Mouse (Mus musculus): ENCODE measurements around the gene Cdc42. TPM values are rescaled to one million over a fixed set of nuclear protein-coding genes. Genes with fewer than 3 reads are reported as not detected.

Gene Cdc42
- polyA plus RNA-seq, 1 experiment from 2014 or later = 722 TPM

DNA sequence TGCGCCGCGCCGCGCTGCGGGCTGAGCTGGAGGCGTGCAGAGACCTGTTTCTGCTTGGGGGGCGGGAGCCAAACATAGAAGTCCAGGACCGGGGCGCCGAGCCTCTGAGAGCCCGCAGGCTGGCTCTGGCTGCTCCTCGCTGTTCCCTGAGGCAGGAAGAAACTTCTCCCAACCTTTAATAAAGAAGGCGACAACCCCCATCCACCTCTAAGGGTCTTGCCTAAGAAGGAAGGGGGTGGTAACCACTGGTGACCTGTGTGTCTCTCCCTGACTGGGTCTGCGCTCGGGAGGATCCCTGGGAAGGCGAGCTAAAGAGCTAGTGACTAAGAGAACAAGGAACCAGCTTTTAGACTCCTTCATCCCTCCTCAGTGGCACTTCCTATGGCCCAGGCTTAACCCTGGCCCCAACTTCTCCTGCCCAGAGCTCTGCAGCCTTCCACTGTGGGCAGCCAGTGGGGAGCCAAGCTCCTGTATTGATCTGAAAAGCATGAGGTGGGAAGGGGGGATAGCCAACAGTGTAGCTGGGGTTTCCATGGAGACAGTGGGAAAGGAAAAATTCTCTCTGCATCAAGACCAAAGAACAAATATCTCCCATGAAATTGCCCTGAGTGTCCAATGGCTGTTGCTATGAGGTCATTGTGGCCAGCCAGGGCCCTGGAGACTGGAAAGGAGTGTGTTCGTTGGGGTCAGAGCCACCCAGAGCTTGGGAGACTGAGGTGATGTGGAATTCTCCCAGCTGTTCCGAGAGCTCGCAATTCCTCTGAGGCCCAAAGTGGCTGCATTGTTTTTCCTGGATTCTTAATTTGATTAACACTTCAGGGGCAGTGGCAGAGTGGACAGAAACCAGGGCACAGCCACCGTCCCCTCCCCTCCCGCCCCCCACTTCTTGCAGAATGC is 79.1 kb downstream of the Cdc42 start:
- peaks cover 39% of the 10 kb centered on the region for H3K27me3 ChIP-seq (ENCODE audit: control insufficient read depth, insufficient read depth, low read length)
- peak overlapping the region; percentile 75 for H3K4me3 ChIP-seq (ENCODE audit: low read depth, low read length)
- peaks cover 32% of the 10 kb centered on the region for H3K4me1 ChIP-seq (ENCODE audit: control insufficient read depth, insufficient read depth, low read length)
- H3K9ac ChIP-seq (ENCODE audit: low read length) = peak overlapping the region; percentile 84
- peak; percentile 74 for ATAC-seq (ENCODE audit: insufficient read depth, low FRiP score, low TSS enrichment)
- peak overlapping the region; percentile 85 for H3K4me2 ChIP-seq (ENCODE audit: low read depth)
- H3K36me3 ChIP-seq (ENCODE audit: control insufficient read depth, insufficient read depth, low read length) = no peaks in the 10 kb centered on the region
- under 1% methylated on average over 22 of the region's 22 CpGs for WGBS
- H3K27ac ChIP-seq (ENCODE audit: low read depth, low read length) = peak overlapping the region; percentile 89
- no peaks in the 10 kb centered on the region for H3K9me3 ChIP-seq (ENCODE audit: control insufficient read depth, low read length)
- DNase-seq (ENCODE audit: low spot score) = peak; percentile 62

DNA sequence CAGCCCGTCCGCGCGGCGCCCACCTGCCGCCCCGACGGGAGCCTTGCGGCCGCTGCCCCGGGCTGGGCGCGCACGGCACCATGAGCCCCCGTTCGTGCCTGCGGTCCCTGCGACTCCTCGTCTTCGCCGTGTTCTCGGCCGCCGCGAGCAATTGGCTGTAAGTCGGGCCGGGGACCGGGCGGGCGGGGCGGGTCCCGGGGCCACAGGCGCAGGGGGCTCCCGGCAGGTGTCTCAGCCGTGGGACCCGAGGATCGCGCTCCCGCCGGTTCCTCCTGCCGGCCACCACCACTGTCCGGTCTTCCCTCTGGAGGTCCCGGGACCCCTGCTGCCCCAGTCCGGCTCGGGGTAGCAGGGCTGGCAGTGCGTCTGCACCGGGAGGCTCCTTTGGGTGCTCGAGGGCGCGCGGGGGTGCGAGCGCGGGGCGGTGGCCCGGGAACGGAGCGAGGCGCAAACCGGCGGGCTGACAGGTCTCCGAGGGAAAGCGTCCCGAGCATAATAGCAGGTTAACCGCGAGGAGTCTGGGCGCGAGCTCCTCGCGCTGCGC is 79.8 kb downstream of the Cdc42 start:
- Histone ChIP-seq H3K27me3 (ENCODE audit: control insufficient read depth, insufficient read depth, low read length) (peaks cover 32% of the 10 kb centered on the region), H3K4me1 (ENCODE audit: control insufficient read depth, insufficient read depth, low read length) (peaks cover 29% of the 10 kb centered on the region), H3K9ac (ENCODE audit: low read length) (peak overlapping the region; percentile 84), H3K4me3 (ENCODE audit: low read depth, low read length) (peak overlapping the region; percentile 75), H3K4me2 (ENCODE audit: low read depth) (peak overlapping the region; percentile 85), H3K9me3 (ENCODE audit: control insufficient read depth, low read length) (no peaks in the 10 kb centered on the region), H3K27ac (ENCODE audit: low read depth, low read length) (peak overlapping the region; percentile 89), H3K36me3 (ENCODE audit: control insufficient read depth, insufficient read depth, low read length) (no peaks in the 10 kb centered on the region)
- DNase-seq (ENCODE audit: low spot score) = no peak
- no peak; the same call in 1 of the 2 replicates for ATAC-seq (ENCODE audit: insufficient read depth, low FRiP score, low TSS enrichment)
- WGBS = under 1% methylated on average over 48 of the region's 71 CpGs

DNA sequence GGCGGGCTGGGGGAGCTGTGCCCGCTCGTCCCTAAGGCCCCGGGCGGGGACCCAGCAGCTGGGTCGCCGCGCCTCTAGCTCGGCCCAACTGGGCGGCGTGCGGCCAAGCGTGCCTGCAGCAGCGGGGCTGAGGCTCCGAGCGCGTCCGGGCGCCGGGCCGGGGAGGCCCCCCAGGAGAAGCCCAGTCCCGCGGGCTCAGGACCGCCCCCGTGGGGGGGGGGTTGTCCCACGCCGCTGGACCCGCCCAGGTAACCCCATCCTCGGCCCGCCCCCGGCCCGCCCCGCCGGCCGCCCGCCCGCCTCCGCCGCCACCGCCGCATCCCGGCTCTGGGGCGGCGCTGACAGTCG is 80.4 kb downstream of the Cdc42 start, which contains the start of gene Wnt4:
Gene Wnt4 (plus strand): TSS at position 324 of the 348 bp plus-strand sequence.
- Histone ChIP-seq H3K27me3 (ENCODE audit: control insufficient read depth, insufficient read depth, low read length) (peaks cover 32% of the 10 kb centered on the region), H3K4me3 (ENCODE audit: low read depth, low read length) (peak within 1 kb of the TSS; percentile 75), H3K36me3 (ENCODE audit: control insufficient read depth, insufficient read depth, low read length) (no peaks in the 10 kb centered on the region), H3K4me1 (ENCODE audit: control insufficient read depth, insufficient read depth, low read length) (peaks cover 29% of the 10 kb centered on the region), H3K4me2 (ENCODE audit: low read depth) (peak within 1 kb of the TSS; percentile 85), H3K9me3 (ENCODE audit: control insufficient read depth, low read length) (no peaks in the 10 kb centered on the region), H3K9ac (ENCODE audit: low read length) (peak within 1 kb of the TSS; percentile 84), H3K27ac (ENCODE audit: low read depth, low read length) (peak within 1 kb of the TSS; percentile 89)
- DNase-seq (ENCODE audit: low spot score) (peak; percentile 74), ATAC-seq (ENCODE audit: insufficient read depth, low FRiP score, low TSS enrichment) (peak; percentile 54)
- 1% methylated on average over 19 of the region's 45 CpGs for WGBS

DNA sequence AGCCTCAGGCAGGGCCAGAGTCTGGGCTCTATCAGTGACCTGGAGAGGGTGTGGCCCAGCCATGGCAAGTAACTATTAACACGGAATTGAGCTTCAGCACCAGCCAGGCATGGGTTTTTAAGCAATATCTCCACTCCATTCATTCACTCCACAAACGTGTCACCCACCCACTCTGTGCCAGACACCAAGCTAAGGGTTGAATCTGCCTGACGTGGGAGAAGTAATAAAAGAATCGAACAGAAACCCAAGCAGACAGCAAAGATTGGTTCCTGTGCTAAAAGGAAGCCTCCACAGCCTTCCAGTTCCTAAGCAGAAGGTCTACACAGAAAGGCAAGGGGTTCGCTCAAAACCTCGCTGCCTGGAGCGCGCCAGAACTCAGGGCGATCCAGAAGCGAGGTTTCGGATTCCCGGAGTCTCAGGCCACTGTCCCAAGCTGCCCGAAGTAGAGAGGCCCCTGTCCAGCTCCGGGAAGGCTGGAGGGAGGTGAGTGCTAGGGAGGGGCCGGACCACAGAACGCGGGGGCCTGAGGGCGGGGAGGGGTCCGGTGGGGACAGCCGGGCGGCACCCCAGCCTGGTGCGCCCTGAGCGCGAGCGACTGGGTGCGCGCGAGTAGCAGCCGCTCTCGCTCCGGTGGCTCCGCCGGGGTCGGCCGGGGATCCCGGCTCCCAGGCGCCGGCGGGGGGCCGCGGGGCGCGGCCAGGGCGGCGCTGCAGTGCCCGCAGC is 80.9 kb downstream of the Cdc42 start:
- ATAC-seq (ENCODE audit: insufficient read depth, low FRiP score, low TSS enrichment) (peak; percentile 46; the same call in 1 of the 2 replicates), DNase-seq (ENCODE audit: low spot score) (no peak)
- peaks cover 29% of the 10 kb centered on the region for H3K4me1 ChIP-seq (ENCODE audit: control insufficient read depth, insufficient read depth, low read length)
- H3K4me2 ChIP-seq (ENCODE audit: low read depth) = peak overlapping the region; percentile 85
- peak overlapping the region; percentile 84 for H3K9ac ChIP-seq (ENCODE audit: low read length)
- H3K4me3 ChIP-seq (ENCODE audit: low read depth, low read length) = peak overlapping the region; percentile 75
- peak overlapping the region; percentile 89 for H3K27ac ChIP-seq (ENCODE audit: low read depth, low read length)
- WGBS = 1% methylated on average over 35 of the region's 46 CpGs
- H3K9me3 ChIP-seq (ENCODE audit: control insufficient read depth, low read length) = no peaks in the 10 kb centered on the region
- H3K36me3 ChIP-seq (ENCODE audit: control insufficient read depth, insufficient read depth, low read length) = no peaks in the 10 kb centered on the region
- peaks cover 32% of the 10 kb centered on the region for H3K27me3 ChIP-seq (ENCODE audit: control insufficient read depth, insufficient read depth, low read length)

DNA sequence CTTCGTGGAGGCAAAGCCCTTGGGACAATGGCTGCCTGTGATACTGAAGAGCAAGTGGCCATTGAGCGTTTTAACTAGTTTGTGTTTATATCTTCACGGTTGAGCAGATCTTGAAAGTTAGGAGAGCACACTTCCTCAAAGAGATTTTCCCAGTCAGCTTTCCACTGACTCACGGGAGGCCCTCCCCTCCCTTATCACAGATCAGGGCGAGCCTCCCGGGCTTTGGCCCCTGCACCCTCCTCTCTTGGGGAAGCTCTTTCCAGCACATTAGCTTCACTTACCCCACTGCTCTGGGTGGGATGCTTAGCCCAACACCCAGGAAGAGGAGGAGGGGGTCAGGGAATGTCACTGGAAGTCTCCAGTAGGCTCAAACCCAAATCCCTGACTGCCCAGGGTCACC is 83.2 kb downstream of the Cdc42 start:
- Histone ChIP-seq H3K9me3 (ENCODE audit: control insufficient read depth, low read length) (no peaks in the 10 kb centered on the region), H3K4me2 (ENCODE audit: low read depth) (no peak overlapping the region), H3K4me1 (ENCODE audit: control insufficient read depth, insufficient read depth, low read length) (peaks cover 26% of the 10 kb centered on the region), H3K4me3 (ENCODE audit: low read depth, low read length) (no peak overlapping the region), H3K27me3 (ENCODE audit: control insufficient read depth, insufficient read depth, low read length) (peaks cover 32% of the 10 kb centered on the region), H3K27ac (ENCODE audit: low read depth, low read length) (no peak overlapping the region), H3K36me3 (ENCODE audit: control insufficient read depth, insufficient read depth, low read length) (no peaks in the 10 kb centered on the region), H3K9ac (ENCODE audit: low read length) (peak overlapping the region; percentile 18; the same call in 1 of the 2 replicates)
- no peak for DNase-seq (ENCODE audit: low spot score)
- 16% methylated on average over 6 of the region's 6 CpGs for WGBS
- ATAC-seq (ENCODE audit: insufficient read depth, low FRiP score, low TSS enrichment) = no peak

DNA sequence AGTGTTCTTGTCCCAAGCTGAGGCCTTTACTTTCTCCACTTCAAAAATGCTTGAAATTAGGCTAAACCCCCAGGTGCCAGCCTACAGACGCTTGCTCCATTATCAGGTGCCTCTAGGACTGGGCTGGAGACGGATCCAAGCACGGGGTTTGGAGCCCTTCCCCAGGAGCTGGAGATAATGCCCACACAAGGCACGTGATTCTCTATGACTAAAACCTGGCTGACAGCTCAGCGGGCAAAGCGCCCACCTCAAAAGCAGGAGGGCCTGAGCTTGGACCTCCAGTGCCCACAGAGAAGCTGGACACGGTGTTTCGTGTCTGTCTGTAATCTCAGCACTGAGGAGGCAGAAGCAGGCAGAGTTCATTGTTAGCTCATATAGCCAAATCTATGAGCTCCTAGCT is 85.7 kb downstream of the Cdc42 start:
- ATAC-seq (ENCODE audit: insufficient read depth, low FRiP score, low TSS enrichment) (no peak), DNase-seq (ENCODE audit: low spot score) (no peak)
- Histone ChIP-seq H3K36me3 (ENCODE audit: control insufficient read depth, insufficient read depth, low read length) (no peaks in the 10 kb centered on the region), H3K4me1 (ENCODE audit: control insufficient read depth, insufficient read depth, low read length) (peaks cover 15% of the 10 kb centered on the region), H3K4me2 (ENCODE audit: low read depth) (no peak overlapping the region), H3K27me3 (ENCODE audit: control insufficient read depth, insufficient read depth, low read length) (peaks cover 11% of the 10 kb centered on the region), H3K4me3 (ENCODE audit: low read depth, low read length) (no peak overlapping the region), H3K9ac (ENCODE audit: low read length) (no peak overlapping the region), H3K9me3 (ENCODE audit: control insufficient read depth, low read length) (no peaks in the 10 kb centered on the region), H3K27ac (ENCODE audit: low read depth, low read length) (no peak overlapping the region)
- 85% methylated on average over 8 of the region's 8 CpGs for WGBS

Other genes starting within 250 kb of the Cdc42 start
- 17.7 and 17.8 TPM in 2 replicates for gene Wnt4, start 80.2 kb downstream of the Cdc42 start, polyA plus RNA-seq (2014; fragmentation: Nextera tagmentation; extraction: Ambion mirVana)
- gene Cela3a, start 52.1 kb upstream of the Cdc42 start, polyA plus RNA-seq (2014; fragmentation: Nextera tagmentation; extraction: Ambion mirVana) = not detected in 2 replicates
- gene Cela3b, start 72.8 kb upstream of the Cdc42 start, polyA plus RNA-seq (2014; fragmentation: Nextera tagmentation; extraction: Ambion mirVana) = not detected in 2 replicates
- gene 1700013G24Rik, start 95.6 kb upstream of the Cdc42 start, polyA plus RNA-seq (2014; fragmentation: Nextera tagmentation; extraction: Ambion mirVana) = not detected in 2 replicates
- gene Hspg2, start 111.0 kb upstream of the Cdc42 start, polyA plus RNA-seq (2014; fragmentation: Nextera tagmentation; extraction: Ambion mirVana) = 18.6 and 21.5 TPM in 2 replicates
- gene Ldlrad2, start 216.8 kb upstream of the Cdc42 start, polyA plus RNA-seq (2014; fragmentation: Nextera tagmentation; extraction: Ambion mirVana) = not detected in 2 replicates
- gene Usp48, start 236.0 kb upstream of the Cdc42 start, polyA plus RNA-seq (2014; fragmentation: Nextera tagmentation; extraction: Ambion mirVana) = 84.6 and 91.9 TPM in 2 replicates